Mouse (Mus musculus) thymus, adult 2 months (tissue): Measurements from ENCODE around the gene Stk40. TPM values are rescaled to one million over a fixed set of nuclear protein-coding genes. Genes with fewer than 3 reads are reported as not detected.

ENCODE experiments used
- DNase-seq: peaks from one replicate; pipeline ENCODE4 v3.0.0; 2021
- H3K27ac ChIP-seq: fragments of 200-500 bp; 2 replicates; pipeline ENCODE4 v1.5.1; 2012; ENCODE audit warnings: low read length, control low read depth; ENCODE audit not compliant: control insufficient read depth, insufficient read depth
- H3K27me3 ChIP-seq: fragments of 200-500 bp; 2 replicates; pipeline ENCODE4 v1.6.1; 2012; ENCODE audit warnings: mild to moderate bottlenecking, low read length, moderate library complexity, mixed read lengths; ENCODE audit not compliant: control insufficient read depth, insufficient read depth
- H3K36me3 ChIP-seq: fragments of 200-500 bp; 2 replicates; pipeline ENCODE4 v1.6.1; 2012; ENCODE audit warnings: mild to moderate bottlenecking, low read length, moderate library complexity; ENCODE audit not compliant: control insufficient read depth, insufficient read depth
- H3K4me1 ChIP-seq: fragments of 200-500 bp; replicated peaks from 2 replicates; pipeline ENCODE4 v1.6.1; 2012; ENCODE audit warnings: low read length; ENCODE audit not compliant: control insufficient read depth, insufficient read depth
- H3K4me3 ChIP-seq: fragments of 200-500 bp; 2 replicates; pipeline ENCODE4 v1.5.1; 2012; ENCODE audit warnings: mild to moderate bottlenecking, low read length, control low read depth, moderate library complexity; ENCODE audit not compliant: control insufficient read depth, insufficient read depth
- CTCF ChIP-seq: fragments of 200-500 bp; IDR thresholded peaks from 2 replicates; pipeline ENCODE4 v1.5.1; 2012; ENCODE audit warnings: mild to moderate bottlenecking, control low read depth, low read length, moderate library complexity, borderline replicate concordance; ENCODE audit not compliant: control insufficient read depth, poor library complexity, insufficient read depth; ENCODE audit errors: extremely low read depth
- POLR2A ChIP-seq: fragments of 200-500 bp; IDR thresholded peaks from 2 replicates; pipeline ENCODE4 v1.6.1; 2012; ENCODE audit warnings: mild to moderate bottlenecking, low read length, control low read depth, moderate library complexity; ENCODE audit not compliant: control insufficient read depth, poor library complexity, insufficient read depth; ENCODE audit errors: extremely low read depth
- WGBS: fragments of 180-500 bp; shearing (Covaris S2); methylation state at CpG from one replicate; pipeline ENCODE4 v1.1.7; 2018; 5-methylcytosine and 5-hydroxymethylcytosine counted together
- polyA plus RNA-seq: library from polyadenylated mRNA; depleted of rRNA; stranded (reverse); fragments of >200 nt; gene quantifications from 2 replicates; pipeline ENCODE4 v1.2.3, GENCODE M21; 2012

The Stk40 gene
- polyA plus RNA-seq, 1 experiment: 36.5 TPM

GRCm38 (mm10) chr4:126150949-126151320 is 47.2 kb downstream of the Stk40 start:
- Histone ChIP-seq H3K27ac (no peak overlapping the region), H3K27me3 (no peaks in the 10 kb centered on the region), H3K4me3 (no peak overlapping the region), H3K36me3 (no peaks in the 10 kb centered on the region), H3K4me1 (peaks cover 24% of the 10 kb centered on the region)
- 93% methylated on average over 6 of the region's 6 CpGs for WGBS
- no peak for DNase-seq
- TF ChIP-seq POLR2A (no peak), CTCF (no peak)

- DNase-seq: no peak
- WGBS: 92% methylated on average over 16 of the region's 16 CpGs
- H3K36me3 ChIP-seq: no peaks in the 10 kb centered on the region
- H3K27me3 ChIP-seq: no peaks in the 10 kb centered on the region
- peaks cover 24% of the 10 kb centered on the region for H3K4me1 ChIP-seq
- TF ChIP-seq POLR2A: no peak
- no peak for TF ChIP-seq CTCF
- H3K27ac ChIP-seq: no peak overlapping the region
- H3K4me3 ChIP-seq: no peak overlapping the region
Observed at GRCm38 (mm10) chr4:126151701-126152440, 48.1 kb downstream of the Stk40 start.

- H3K27me3 ChIP-seq: no peaks in the 10 kb centered on the region
- peaks cover 21% of the 10 kb centered on the region for H3K4me1 ChIP-seq
- no peak for TF ChIP-seq POLR2A
- TF ChIP-seq CTCF: no peak
- H3K36me3 ChIP-seq: no peaks in the 10 kb centered on the region
- H3K27ac ChIP-seq: no peak overlapping the region
- 91% methylated on average over 14 of the region's 14 CpGs for WGBS
- H3K4me3 ChIP-seq: no peak overlapping the region
- no peak for DNase-seq
Observed at GRCm38 (mm10) chr4:126152864-126153263, 49.1 kb downstream of the Stk40 start.

- no peaks in the 10 kb centered on the region for H3K36me3 ChIP-seq
- H3K4me1 ChIP-seq: peaks cover 3% of the 10 kb centered on the region; the same call in 1 of the 2 replicates
- 36% methylated on average over 4 of the region's 4 CpGs for WGBS
- no peak for DNase-seq
- no peak overlapping the region for H3K4me3 ChIP-seq
- H3K27me3 ChIP-seq: no peaks in the 10 kb centered on the region
- H3K27ac ChIP-seq: no peak overlapping the region
- TF ChIP-seq POLR2A (no peak), CTCF (no peak)
Observed at GRCm38 (mm10) chr4:126155183-126155582, 51.4 kb downstream of the Stk40 start.

- no peak overlapping the region for H3K4me3 ChIP-seq
- WGBS: 77% methylated on average over 2 of the region's 2 CpGs
- no peak overlapping the region for H3K27ac ChIP-seq
- H3K36me3 ChIP-seq: no peaks in the 10 kb centered on the region
- no peaks in the 10 kb centered on the region for H3K27me3 ChIP-seq
- no peak for TF ChIP-seq CTCF
- no peak for TF ChIP-seq POLR2A
- H3K4me1 ChIP-seq: no peaks in the 10 kb centered on the region; the same call in 1 of the 2 replicates
- no peak for DNase-seq
Observed at GRCm38 (mm10) chr4:126155869-126156268, 52.1 kb downstream of the Stk40 start.

GRCm38 (mm10) chr4:126156617-126157016 is 52.9 kb downstream of the Stk40 start:
- no peaks in the 10 kb centered on the region for H3K27me3 ChIP-seq
- peak; percentile 22 for DNase-seq
- H3K4me3 ChIP-seq: no peak overlapping the region
- peak; percentile 88 for TF ChIP-seq CTCF
- TF ChIP-seq POLR2A: no peak
- no peak overlapping the region for H3K27ac ChIP-seq
- H3K4me1 ChIP-seq: no peaks in the 10 kb centered on the region
- no peaks in the 10 kb centered on the region for H3K36me3 ChIP-seq
- WGBS: 69% methylated on average over 5 of the region's 5 CpGs

GRCm38 (mm10) chr4:126157562-126157961 is 53.8 kb downstream of the Stk40 start:
- H3K27ac ChIP-seq: no peak overlapping the region
- TF ChIP-seq CTCF (no peak), POLR2A (no peak)
- peak; percentile 28 for DNase-seq
- no peak overlapping the region for H3K4me3 ChIP-seq
- 86% methylated on average over 6 of the region's 6 CpGs for WGBS
- H3K27me3 ChIP-seq: no peaks in the 10 kb centered on the region
- peaks cover 4% of the 10 kb centered on the region for H3K4me1 ChIP-seq
- no peaks in the 10 kb centered on the region for H3K36me3 ChIP-seq
